Mouse (Mus musculus): Measurements from ENCODE around the gene Dnaaf3. TPM values are rescaled to one million over a fixed set of nuclear protein-coding genes. Genes with fewer than 3 reads are reported as not detected.
"Not testable (repeated sequence)": the region's sequence is repeated elsewhere in the genome, so short reads cannot be mapped to it uniquely, and the experiment has no call there.

The Dnaaf3 gene
- polyA plus RNA-seq, 1 experiment from 2014 or later = 0.57 TPM

- H3K4me1 ChIP-seq (replicated peaks; ENCODE audit: control insufficient read depth, insufficient read depth, low read length); H3K4me3 ChIP-seq (ENCODE audit: low read depth, low read length); H3K27me3 ChIP-seq (replicated peaks; ENCODE audit: control insufficient read depth, insufficient read depth, low read length); H3K27ac ChIP-seq (ENCODE audit: low read depth); H3K4me2 ChIP-seq (ENCODE audit: low read length); H3K36me3 ChIP-seq (ENCODE audit: control insufficient read depth, insufficient read depth, low read length); ATAC-seq (replicated peaks; ENCODE audit: low FRiP score, low TSS enrichment, low read depth); H3K9me3 ChIP-seq (ENCODE audit: control insufficient read depth, low read length); H3K9ac ChIP-seq (ENCODE audit: low read length): not testable (repeated sequence)
- peak; percentile 69 for DNase-seq (ENCODE audit: low spot score)
- 71% methylated on average over 15 of the region's 15 CpGs for WGBS
Measured at GRCm38 (mm10) chr7:4524212-4524922, 7.9 kb downstream of the Dnaaf3 start, which contains the start of gene Tnni3. Gene Tnni3 (minus strand): TSS chr7:4524229.

DNA sequence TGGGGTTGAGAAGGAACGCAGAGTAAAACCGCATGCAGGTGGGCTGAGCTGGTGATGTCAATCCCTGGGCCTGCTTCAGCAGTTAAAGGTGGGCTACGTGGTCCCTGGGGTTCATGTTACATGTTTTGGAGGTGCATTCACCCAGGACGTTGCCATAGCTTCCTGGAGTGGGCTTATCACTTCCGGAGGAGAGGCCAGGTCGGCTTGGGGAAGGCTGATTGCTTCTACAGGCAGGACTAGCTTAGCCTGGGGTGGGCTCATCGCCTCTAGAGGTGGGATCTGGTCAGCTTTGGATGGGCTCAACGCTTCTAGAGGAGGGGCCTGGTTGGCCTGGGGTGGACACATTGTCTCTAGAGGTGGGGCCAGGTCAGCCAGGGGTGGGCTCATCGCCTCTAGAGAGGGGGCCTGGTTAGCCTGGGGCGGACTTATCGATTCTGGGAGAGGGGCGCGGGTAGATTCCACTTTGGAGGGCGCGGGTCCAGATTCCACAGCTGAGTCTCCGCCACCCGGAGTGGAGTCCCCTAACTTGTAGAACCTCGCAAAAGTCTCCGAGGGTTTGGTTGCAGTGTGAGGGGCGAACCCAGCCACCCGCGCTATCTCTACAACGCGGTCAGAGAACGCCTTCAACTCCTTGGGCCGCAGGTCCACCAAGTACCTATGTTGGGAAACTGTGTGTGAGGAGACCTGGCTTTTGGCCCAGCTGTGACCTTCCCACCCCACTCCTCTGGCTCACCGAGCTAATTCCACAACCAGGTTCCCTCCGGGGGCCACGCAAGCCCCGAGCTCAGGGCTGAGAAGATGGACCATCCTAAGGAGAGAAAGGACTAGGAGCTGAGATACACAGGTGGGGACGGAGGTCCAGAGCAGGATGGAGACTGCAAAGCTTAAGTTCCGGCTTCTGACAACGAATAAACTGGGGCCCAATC, 8.8 kb downstream of the Dnaaf3 start:
- Histone ChIP-seq H3K4me2 (ENCODE audit: low read length) (no peak overlapping the region), H3K27ac (ENCODE audit: low read depth) (no peak overlapping the region), H3K4me1 (replicated peaks; ENCODE audit: control insufficient read depth, insufficient read depth, low read length) (no peaks in the 10 kb centered on the region; the same call in 1 of the 2 replicates), H3K4me3 (ENCODE audit: low read depth, low read length) (no peak overlapping the region), H3K9ac (ENCODE audit: low read length) (no peak overlapping the region), H3K27me3 (replicated peaks; ENCODE audit: control insufficient read depth, insufficient read depth, low read length) (no peaks in the 10 kb centered on the region), H3K9me3 (ENCODE audit: control insufficient read depth, low read length) (no peaks in the 10 kb centered on the region), H3K36me3 (ENCODE audit: control insufficient read depth, insufficient read depth, low read length) (no peaks in the 10 kb centered on the region)
- ATAC-seq (replicated peaks; ENCODE audit: low FRiP score, low TSS enrichment, low read depth) (no peak), DNase-seq (ENCODE audit: low spot score) (no peak)
- 88% methylated on average over 33 of the region's 33 CpGs for WGBS

DNA sequence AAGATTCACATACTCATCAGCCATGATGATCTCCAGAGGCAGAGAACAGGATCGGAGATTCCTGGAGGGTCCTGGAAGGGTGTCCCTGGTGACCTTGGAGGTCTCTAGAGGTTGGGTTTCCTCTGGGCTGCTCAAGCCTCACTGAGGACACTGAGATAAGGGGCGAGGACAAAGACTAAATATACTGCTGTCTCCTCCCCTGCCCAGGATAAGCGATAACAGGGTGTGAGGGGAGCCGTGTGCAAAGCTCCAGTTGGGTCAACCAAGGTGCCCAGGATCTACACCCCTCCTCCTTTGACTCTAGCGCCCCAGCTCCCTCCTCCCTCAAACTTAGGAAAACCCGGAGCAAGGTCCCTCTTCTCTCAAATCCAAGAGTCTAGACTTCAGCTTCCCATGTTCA, 10.0 kb downstream of the Dnaaf3 start:
- 80% methylated on average over 6 of the region's 6 CpGs for WGBS
- Histone ChIP-seq H3K4me2 (ENCODE audit: low read length) (no peak overlapping the region), H3K4me3 (ENCODE audit: low read depth, low read length) (no peak overlapping the region)

GRCm38 (mm10) chr7:4521231-4522003, 10.8 kb downstream of the Dnaaf3 start:
- DNase-seq (ENCODE audit: low spot score) = no peak
- Histone ChIP-seq H3K4me1 (replicated peaks; ENCODE audit: control insufficient read depth, insufficient read depth, low read length) (peaks cover 4% of the 10 kb centered on the region), H3K9me3 (ENCODE audit: control insufficient read depth, low read length) (no peaks in the 10 kb centered on the region), H3K27ac (ENCODE audit: low read depth) (no peak overlapping the region), H3K4me2 (ENCODE audit: low read length) (peak overlapping the region; percentile 56), H3K9ac (ENCODE audit: low read length) (peak overlapping the region; percentile 16; the same call in 1 of the 2 replicates), H3K36me3 (ENCODE audit: control insufficient read depth, insufficient read depth, low read length) (no peaks in the 10 kb centered on the region), H3K27me3 (replicated peaks; ENCODE audit: control insufficient read depth, insufficient read depth, low read length) (no peaks in the 10 kb centered on the region), H3K4me3 (ENCODE audit: low read depth, low read length) (peak overlapping the region; percentile 27)
- 27% methylated on average over 32 of the region's 32 CpGs for WGBS
- no peak; the same call in 1 of the 2 replicates for ATAC-seq (replicated peaks; ENCODE audit: low FRiP score, low TSS enrichment, low read depth)

More for the DNA sequence above, 10.0 kb downstream of the Dnaaf3 start:
- Histone ChIP-seq H3K27ac (ENCODE audit: low read depth) (no peak overlapping the region), H3K9ac (ENCODE audit: low read length) (no peak overlapping the region), H3K9me3 (ENCODE audit: control insufficient read depth, low read length) (no peaks in the 10 kb centered on the region), H3K36me3 (ENCODE audit: control insufficient read depth, insufficient read depth, low read length) (no peaks in the 10 kb centered on the region), H3K4me1 (replicated peaks; ENCODE audit: control insufficient read depth, insufficient read depth, low read length) (no peaks in the 10 kb centered on the region; the same call in 1 of the 2 replicates), H3K27me3 (replicated peaks; ENCODE audit: control insufficient read depth, insufficient read depth, low read length) (no peaks in the 10 kb centered on the region)
- no peak for ATAC-seq (replicated peaks; ENCODE audit: low FRiP score, low TSS enrichment, low read depth)
- no peak for DNase-seq (ENCODE audit: low spot score)

- H3K4me3 ChIP-seq (ENCODE audit: low read depth, low read length) = no peak overlapping the region
- H3K36me3 ChIP-seq (ENCODE audit: control insufficient read depth, insufficient read depth, low read length) = no peaks in the 10 kb centered on the region
- H3K9ac ChIP-seq (ENCODE audit: low read length) = no peak overlapping the region
- ATAC-seq (replicated peaks; ENCODE audit: low FRiP score, low TSS enrichment, low read depth) (no peak), DNase-seq (ENCODE audit: low spot score) (no peak)
- peaks cover 21% of the 10 kb centered on the region for H3K4me1 ChIP-seq (replicated peaks; ENCODE audit: control insufficient read depth, insufficient read depth, low read length)
- H3K4me2 ChIP-seq (ENCODE audit: low read length) = no peak overlapping the region
- H3K27ac ChIP-seq (ENCODE audit: low read depth) = no peak overlapping the region
- no peaks in the 10 kb centered on the region for H3K27me3 ChIP-seq (replicated peaks; ENCODE audit: control insufficient read depth, insufficient read depth, low read length)
- WGBS = 71% methylated on average over 1 of the region's 1 CpGs
- no peaks in the 10 kb centered on the region for H3K9me3 ChIP-seq (ENCODE audit: control insufficient read depth, low read length)
Measured at GRCm38 (mm10) chr7:4518487-4518886, 13.8 kb downstream of the Dnaaf3 start.

GRCm38 (mm10) chr7:4516332-4517050, 15.8 kb downstream of the Dnaaf3 start, which contains the start of gene Tnnt1:
Gene Tnnt1 (minus strand): TSS chr7:4516382.
- Histone ChIP-seq H3K4me1 (replicated peaks; ENCODE audit: control insufficient read depth, insufficient read depth, low read length) (peaks cover 21% of the 10 kb centered on the region), H3K36me3 (ENCODE audit: control insufficient read depth, insufficient read depth, low read length) (no peaks in the 10 kb centered on the region), H3K27ac (ENCODE audit: low read depth) (no peak within 1 kb of the TSS), H3K4me3 (ENCODE audit: low read depth, low read length) (no peak within 1 kb of the TSS), H3K4me2 (ENCODE audit: low read length) (no peak within 1 kb of the TSS), H3K9me3 (ENCODE audit: control insufficient read depth, low read length) (no peaks in the 10 kb centered on the region), H3K9ac (ENCODE audit: low read length) (no peak within 1 kb of the TSS), H3K27me3 (replicated peaks; ENCODE audit: control insufficient read depth, insufficient read depth, low read length) (no peaks in the 10 kb centered on the region)
- 24% methylated on average over 3 of the region's 4 CpGs for WGBS
- ATAC-seq (replicated peaks; ENCODE audit: low FRiP score, low TSS enrichment, low read depth) (no peak), DNase-seq (ENCODE audit: low spot score) (no peak)

- H3K27me3 ChIP-seq (replicated peaks; ENCODE audit: control insufficient read depth, insufficient read depth, low read length) = no peaks in the 10 kb centered on the region
- no peak overlapping the region for H3K27ac ChIP-seq (ENCODE audit: low read depth)
- no peak for DNase-seq (ENCODE audit: low spot score)
- 46% methylated on average over 6 of the region's 6 CpGs for WGBS
- H3K4me3 ChIP-seq (ENCODE audit: low read depth, low read length) = no peak overlapping the region
- no peaks in the 10 kb centered on the region for H3K36me3 ChIP-seq (ENCODE audit: control insufficient read depth, insufficient read depth, low read length)
- no peak overlapping the region for H3K4me2 ChIP-seq (ENCODE audit: low read length)
- no peaks in the 10 kb centered on the region for H3K9me3 ChIP-seq (ENCODE audit: control insufficient read depth, low read length)
- no peak for ATAC-seq (replicated peaks; ENCODE audit: low FRiP score, low TSS enrichment, low read depth)
- no peak overlapping the region for H3K9ac ChIP-seq (ENCODE audit: low read length)
- peaks cover 21% of the 10 kb centered on the region for H3K4me1 ChIP-seq (replicated peaks; ENCODE audit: control insufficient read depth, insufficient read depth, low read length)
Measured at GRCm38 (mm10) chr7:4515853-4516252, 16.4 kb downstream of the Dnaaf3 start.

Data from intestine, embryonic 14.5 days (tissue).